Mouse (Mus musculus) frontal cortex, adult 2 months (tissue): ENCODE data around the gene Hsd17b1. TPM values are rescaled to one million over a fixed set of nuclear protein-coding genes. Genes with fewer than 3 reads are reported as not detected.

Experiments used
- DNase-seq, 2 experiments: peaks; one replicate each; pipeline ENCODE4 v3.0.0; 2022; ENCODE audit warnings: low spot score in 1 of 2; ENCODE audit errors: extremely low spot score in 1 of 2
- polyA plus RNA-seq: library from polyadenylated mRNA; depleted of rRNA; stranded (reverse); fragments of >200 nt; gene quantifications from 2 replicates; pipeline ENCODE4 v1.2.3, GENCODE M21; 2012; rRNA removed

Hsd17b1 gene
- 0.46 and 0.55 TPM in 2 replicates for polyA plus RNA-seq

GRCm38 (mm10) chr11:101078121-101078520, at the start of gene Hsd17b1:
Hsd17b1 (plus strand) TSS chr11:101078411.
- DNase-seq, result no peak

- DNase-seq, result no peak
Observed at GRCm38 (mm10) chr11:101029320-101029719, 48.9 kb upstream of the Hsd17b1 start.

GRCm38 (mm10) chr11:101030136-101030807, 47.9 kb upstream of the Hsd17b1 start:
- DNase-seq, result no peak

GRCm38 (mm10) chr11:101030808-101031156, 47.4 kb upstream of the Hsd17b1 start:
- DNase-seq, result no peak

- no peak for DNase-seq
Observed at GRCm38 (mm10) chr11:101031470-101031869, 46.7 kb upstream of the Hsd17b1 start.

GRCm38 (mm10) chr11:101033856-101034500, 44.2 kb upstream of the Hsd17b1 start:
- no peak for DNase-seq

- no peak for DNase-seq
Observed at GRCm38 (mm10) chr11:101034614-101035327, 43.4 kb upstream of the Hsd17b1 start.

GRCm38 (mm10) chr11:101035328-101035695, 42.9 kb upstream of the Hsd17b1 start:
- no peak for DNase-seq

GRCm38 (mm10) chr11:101037795-101038194, 40.4 kb upstream of the Hsd17b1 start:
- no peak for DNase-seq

GRCm38 (mm10) chr11:101045826-101046225, 32.4 kb upstream of the Hsd17b1 start:
- DNase-seq, result no peak

- DNase-seq, result no peak
Observed at GRCm38 (mm10) chr11:101046440-101046839, 31.8 kb upstream of the Hsd17b1 start.

GRCm38 (mm10) chr11:101047502-101047901, 30.7 kb upstream of the Hsd17b1 start:
- DNase-seq, result no peak

- peak in 1 of 2 experiments; percentile 57 for DNase-seq
Observed at GRCm38 (mm10) chr11:101050359-101050758, 27.9 kb upstream of the Hsd17b1 start.

GRCm38 (mm10) chr11:101051051-101051493, 27.1 kb upstream of the Hsd17b1 start:
- DNase-seq, result peak in 1 of 2 experiments; percentile 57

GRCm38 (mm10) chr11:101051617-101052016, 26.6 kb upstream of the Hsd17b1 start:
- no peak for DNase-seq

GRCm38 (mm10) chr11:101052751-101053473, 25.3 kb upstream of the Hsd17b1 start:
- DNase-seq, result no peak

- no peak for DNase-seq
Observed at GRCm38 (mm10) chr11:101053974-101054373, 24.2 kb upstream of the Hsd17b1 start.

- no peak for DNase-seq
Observed at GRCm38 (mm10) chr11:101055418-101055817, 22.8 kb upstream of the Hsd17b1 start.

- no peak for DNase-seq
Observed at GRCm38 (mm10) chr11:101056885-101057284, 21.3 kb upstream of the Hsd17b1 start.

- DNase-seq, result peak; percentile 58 to 93
Observed at GRCm38 (mm10) chr11:101057860-101058259, 20.4 kb upstream of the Hsd17b1 start.

- DNase-seq, result no peak
Observed at GRCm38 (mm10) chr11:101058726-101059125, 19.5 kb upstream of the Hsd17b1 start.
